Mouse (Mus musculus): ENCODE data around the gene Foxf1. TPM values are rescaled to one million over a fixed set of nuclear protein-coding genes. Genes with fewer than 3 reads are reported as not detected.

Gene Foxf1
- polyA plus RNA-seq (2015; fragmentation: Nextera tagmentation; extraction: Ambion mirVana), result 1.5 and 4.6 TPM in 2 replicates

DNA sequence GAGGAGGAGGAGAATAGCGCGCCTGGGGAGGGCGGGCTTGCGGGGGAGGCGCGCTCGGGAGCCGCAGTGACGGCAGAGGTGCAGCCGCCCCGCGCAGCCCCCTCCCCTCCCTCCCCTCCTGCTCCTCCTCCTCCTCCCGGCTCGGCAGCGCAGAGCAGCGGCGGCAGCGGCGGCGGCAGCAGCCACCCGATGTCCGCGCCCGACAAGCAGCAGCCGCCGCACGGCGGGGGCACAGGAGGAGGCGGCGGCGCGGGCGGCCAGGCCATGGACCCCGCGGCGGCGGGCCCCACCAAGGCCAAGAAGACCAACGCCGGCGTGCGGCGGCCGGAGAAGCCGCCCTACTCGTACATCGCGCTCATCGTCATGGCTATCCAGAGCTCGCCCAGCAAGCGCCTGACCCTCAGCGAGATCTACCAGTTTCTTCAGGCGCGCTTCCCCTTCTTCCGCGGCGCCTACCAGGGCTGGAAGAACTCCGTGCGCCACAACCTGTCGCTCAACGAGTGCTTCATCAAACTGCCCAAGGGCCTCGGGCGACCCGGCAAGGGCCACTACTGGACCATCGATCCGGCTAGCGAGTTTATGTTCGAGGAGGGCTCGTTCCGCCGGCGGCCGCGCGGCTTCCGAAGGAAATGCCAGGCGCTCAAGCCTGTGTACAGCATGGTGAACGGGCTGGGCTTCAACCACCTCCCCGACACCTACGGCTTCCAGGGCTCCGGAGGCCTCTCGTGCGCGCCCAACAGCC is at the start of gene Foxf1:
Gene Foxf1, plus strand, starts transcription at position 177 of the 742 bp plus-strand sequence.
- Histone ChIP-seq H3K4me2 (replicated peaks; ENCODE audit: low read depth, low read length) (peak within 1 kb of the TSS; percentile 77), H3K4me3 (ENCODE audit: low read length) (peak within 1 kb of the TSS; percentile 50), H3K4me1 (ENCODE audit: insufficient read depth, low read length) (peaks cover 30% of the 10 kb centered on the region), H3K27ac (ENCODE audit: low read length) (no peak within 1 kb of the TSS), H3K9ac (replicated peaks; ENCODE audit: low read length) (peak within 1 kb of the TSS; percentile 42), H3K36me3 (ENCODE audit: insufficient read depth, low read length) (no peaks in the 10 kb centered on the region), H3K9me3 (ENCODE audit: low read length) (no peaks in the 10 kb centered on the region), H3K27me3 (ENCODE audit: insufficient read depth, low read length) (peaks cover 100% of the 10 kb centered on the region)
- WGBS, result under 1% methylated on average over 58 of the region's 83 CpGs
- peak; percentile 46 for ATAC-seq (ENCODE audit: low FRiP score, low TSS enrichment)

DNA sequence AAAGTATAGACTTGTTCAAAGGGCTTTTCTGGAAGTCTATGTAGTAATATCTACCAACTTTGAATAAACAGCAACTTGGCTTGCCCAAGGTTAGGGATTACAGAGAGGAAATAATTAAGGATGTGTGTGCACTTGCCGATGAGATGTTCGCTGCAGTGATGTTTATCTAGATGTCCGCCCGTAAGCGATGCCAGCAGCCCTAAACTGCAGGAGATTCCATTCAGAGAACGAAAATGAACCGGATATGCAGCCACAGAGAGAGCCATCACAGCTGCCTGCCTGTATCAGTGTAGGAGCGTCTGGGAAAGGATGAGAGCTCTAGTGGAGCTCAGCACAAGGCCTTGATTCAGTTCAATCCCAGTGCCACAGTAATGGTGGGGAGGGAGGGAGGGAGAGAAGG is 48.6 kb upstream of the Foxf1 start:
- no peak for ATAC-seq (ENCODE audit: low FRiP score, low TSS enrichment)
- no peak overlapping the region for H3K9ac ChIP-seq (replicated peaks; ENCODE audit: low read length)
- H3K36me3 ChIP-seq (ENCODE audit: insufficient read depth, low read length), result no peaks in the 10 kb centered on the region
- no peak overlapping the region for H3K27ac ChIP-seq (ENCODE audit: low read length)
- H3K4me1 ChIP-seq (ENCODE audit: insufficient read depth, low read length), result no peaks in the 10 kb centered on the region
- no peak overlapping the region for H3K4me3 ChIP-seq (ENCODE audit: low read length)
- peaks cover 62% of the 10 kb centered on the region for H3K27me3 ChIP-seq (ENCODE audit: insufficient read depth, low read length)
- no peak overlapping the region for H3K4me2 ChIP-seq (replicated peaks; ENCODE audit: low read depth, low read length)
- no peaks in the 10 kb centered on the region for H3K9me3 ChIP-seq (ENCODE audit: low read length)
- 51% methylated on average over 8 of the region's 8 CpGs for WGBS

DNA sequence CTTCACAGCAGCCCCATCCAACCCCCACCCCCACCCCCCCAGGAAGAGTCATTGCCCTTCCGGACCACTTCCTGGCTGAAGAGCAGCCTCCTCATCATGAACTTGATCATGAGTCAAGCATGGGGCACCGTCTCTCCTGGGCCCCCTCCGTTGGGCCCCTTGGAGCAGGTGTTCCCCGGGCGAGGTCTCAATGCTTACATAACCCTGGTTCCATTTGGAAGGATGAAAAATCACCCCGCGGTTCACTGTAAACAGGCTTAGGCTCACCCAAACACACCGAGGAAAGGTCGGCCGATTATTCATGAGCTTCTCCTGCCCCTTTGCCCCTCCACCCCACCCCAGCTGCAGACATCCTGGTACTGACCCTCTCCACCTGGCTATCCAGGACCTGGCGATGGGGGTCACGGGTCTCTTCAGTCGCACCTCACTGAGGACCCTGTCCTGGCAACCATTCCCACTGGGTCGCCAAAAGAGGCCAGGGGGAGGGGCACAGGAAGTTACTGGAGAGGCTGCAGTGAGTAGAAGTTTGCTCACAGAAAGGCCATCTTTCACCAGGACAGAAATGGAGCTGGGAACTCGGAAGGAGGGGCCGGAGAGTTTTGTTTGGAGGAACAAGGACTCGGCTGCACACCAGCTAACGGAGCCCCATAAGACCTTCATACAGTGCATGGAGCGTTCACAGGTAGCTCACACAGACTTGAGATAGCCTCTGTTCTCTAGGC is 40.3 kb upstream of the Foxf1 start:
- H3K9me3 ChIP-seq (ENCODE audit: low read length), result peaks cover 5% of the 10 kb centered on the region; the same call in 1 of the 2 replicates
- peaks cover 17% of the 10 kb centered on the region for H3K27me3 ChIP-seq (ENCODE audit: insufficient read depth, low read length)
- peaks cover 11% of the 10 kb centered on the region for H3K4me1 ChIP-seq (ENCODE audit: insufficient read depth, low read length)
- no peaks in the 10 kb centered on the region for H3K36me3 ChIP-seq (ENCODE audit: insufficient read depth, low read length)
- peak overlapping the region; percentile 31; the same call in 1 of the 2 replicates for H3K4me2 ChIP-seq (replicated peaks; ENCODE audit: low read depth, low read length)
- H3K9ac ChIP-seq (replicated peaks; ENCODE audit: low read length), result 0 out of 2 replicates have a peak overlapping the region, but pooled peaks have one; percentile 38
- no peak for ATAC-seq (ENCODE audit: low FRiP score, low TSS enrichment)
- no peak overlapping the region for H3K27ac ChIP-seq (ENCODE audit: low read length)
- 21% methylated on average over 19 of the region's 19 CpGs for WGBS
- H3K4me3 ChIP-seq (ENCODE audit: low read length), result no peak overlapping the region

DNA sequence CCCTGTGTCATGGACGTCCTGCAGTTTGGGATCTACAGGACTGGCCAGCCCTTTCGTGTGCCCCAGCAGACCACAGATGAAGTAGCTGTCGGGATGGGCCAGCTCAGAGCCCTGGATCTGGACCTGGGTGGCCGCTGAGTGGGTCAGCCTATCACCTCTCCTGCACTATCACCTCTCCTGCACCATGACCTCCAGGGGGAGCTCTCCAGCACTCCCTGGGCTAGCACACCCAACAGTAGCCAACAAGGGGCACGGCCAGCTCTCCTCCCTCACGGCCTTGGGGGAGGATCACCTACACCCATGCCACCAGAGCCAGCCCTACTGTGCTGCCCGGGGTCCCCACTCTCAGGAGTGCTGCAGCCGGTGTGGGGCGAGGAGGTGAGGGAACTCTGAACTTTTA is 36.7 kb upstream of the Foxf1 start:
- Histone ChIP-seq H3K9me3 (ENCODE audit: low read length) (peaks cover 5% of the 10 kb centered on the region; the same call in 1 of the 2 replicates), H3K27me3 (ENCODE audit: insufficient read depth, low read length) (peaks cover 7% of the 10 kb centered on the region; the same call in 1 of the 2 replicates), H3K36me3 (ENCODE audit: insufficient read depth, low read length) (no peaks in the 10 kb centered on the region), H3K4me3 (ENCODE audit: low read length) (no peak overlapping the region), H3K4me1 (ENCODE audit: insufficient read depth, low read length) (peaks cover 11% of the 10 kb centered on the region), H3K9ac (replicated peaks; ENCODE audit: low read length) (no peak overlapping the region), H3K4me2 (replicated peaks; ENCODE audit: low read depth, low read length) (no peak overlapping the region), H3K27ac (ENCODE audit: low read length) (no peak overlapping the region)
- 75% methylated on average over 9 of the region's 9 CpGs for WGBS
- no peak for ATAC-seq (ENCODE audit: low FRiP score, low TSS enrichment)

DNA sequence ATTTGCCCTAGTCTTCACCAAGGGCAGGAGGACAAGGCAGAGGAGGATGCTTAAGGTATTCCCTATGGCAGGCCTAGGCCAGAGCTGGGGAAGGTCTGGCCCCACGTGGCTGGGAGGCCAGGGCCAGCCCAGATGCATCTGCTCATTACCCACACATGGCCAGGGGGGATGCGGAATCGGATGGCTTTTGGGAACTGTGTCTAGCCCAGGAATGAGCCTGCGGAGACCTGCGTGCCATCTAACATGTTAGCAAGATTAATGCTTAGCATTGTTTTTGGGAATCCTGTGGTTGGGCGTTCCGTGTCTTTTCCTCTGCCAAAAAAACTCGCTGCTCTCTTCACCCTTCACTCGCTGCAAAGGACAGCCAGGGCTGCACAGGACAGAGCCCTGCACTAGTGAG is 26.1 kb upstream of the Foxf1 start:
- peaks cover 47% of the 10 kb centered on the region for H3K27me3 ChIP-seq (ENCODE audit: insufficient read depth, low read length)
- 59% methylated on average over 9 of the region's 9 CpGs for WGBS
- no peak overlapping the region for H3K27ac ChIP-seq (ENCODE audit: low read length)
- H3K36me3 ChIP-seq (ENCODE audit: insufficient read depth, low read length), result no peaks in the 10 kb centered on the region
- H3K9me3 ChIP-seq (ENCODE audit: low read length), result no peaks in the 10 kb centered on the region
- no peak overlapping the region for H3K4me2 ChIP-seq (replicated peaks; ENCODE audit: low read depth, low read length)
- no peak overlapping the region for H3K9ac ChIP-seq (replicated peaks; ENCODE audit: low read length)
- no peaks in the 10 kb centered on the region for H3K4me1 ChIP-seq (ENCODE audit: insufficient read depth, low read length)
- no peak overlapping the region for H3K4me3 ChIP-seq (ENCODE audit: low read length)
- no peak for ATAC-seq (ENCODE audit: low FRiP score, low TSS enrichment)

DNA sequence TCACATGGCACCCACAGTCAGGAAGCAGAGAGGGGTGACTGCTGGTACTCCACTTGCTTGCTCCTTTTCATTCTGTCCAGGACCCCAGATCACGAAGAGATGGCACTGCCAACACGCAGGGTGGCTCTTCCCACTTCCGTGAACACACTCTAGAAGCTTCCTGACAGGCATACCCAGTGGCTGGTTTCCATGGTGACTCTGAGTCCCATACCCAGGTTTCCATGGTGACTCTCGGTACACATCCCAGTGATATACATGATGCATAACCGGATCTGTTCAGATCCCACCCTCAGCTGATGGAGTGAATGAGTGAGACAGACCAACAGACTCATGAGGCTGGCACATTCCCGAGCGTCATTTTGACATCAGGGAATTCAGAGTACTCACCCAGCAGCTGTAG is 25.1 kb upstream of the Foxf1 start:
- H3K9me3 ChIP-seq (ENCODE audit: low read length), result no peaks in the 10 kb centered on the region
- ATAC-seq (ENCODE audit: low FRiP score, low TSS enrichment), result no peak
- H3K36me3 ChIP-seq (ENCODE audit: insufficient read depth, low read length), result no peaks in the 10 kb centered on the region
- no peak overlapping the region for H3K4me2 ChIP-seq (replicated peaks; ENCODE audit: low read depth, low read length)
- no peak overlapping the region for H3K9ac ChIP-seq (replicated peaks; ENCODE audit: low read length)
- H3K27me3 ChIP-seq (ENCODE audit: insufficient read depth, low read length), result peaks cover 51% of the 10 kb centered on the region
- H3K4me1 ChIP-seq (ENCODE audit: insufficient read depth, low read length), result no peaks in the 10 kb centered on the region
- WGBS, result 84% methylated on average over 7 of the region's 7 CpGs
- no peak overlapping the region for H3K27ac ChIP-seq (ENCODE audit: low read length)
- no peak overlapping the region for H3K4me3 ChIP-seq (ENCODE audit: low read length)

DNA sequence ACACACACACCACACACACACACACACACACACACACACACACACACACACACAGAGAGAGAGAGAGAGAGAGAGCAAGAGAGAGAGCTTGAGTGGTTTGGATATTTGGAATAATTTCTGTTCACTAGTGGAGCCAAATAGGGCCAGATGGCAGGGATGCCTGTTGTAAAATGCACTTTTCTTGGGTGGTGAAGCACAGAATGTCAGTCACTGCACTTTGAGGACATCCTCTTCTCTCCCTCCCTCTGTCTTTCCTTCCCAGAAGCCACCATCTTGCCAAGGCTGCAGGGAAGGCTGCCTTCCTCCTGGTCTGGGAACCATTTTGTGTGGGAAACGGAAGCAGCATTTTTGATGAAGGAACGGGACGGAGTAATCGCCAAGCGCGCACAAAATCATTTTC is 21.7 kb upstream of the Foxf1 start:
- Histone ChIP-seq H3K27me3 (ENCODE audit: insufficient read depth, low read length) (peaks cover 51% of the 10 kb centered on the region), H3K9ac (replicated peaks; ENCODE audit: low read length) (no peak overlapping the region), H3K4me3 (ENCODE audit: low read length) (no peak overlapping the region), H3K36me3 (ENCODE audit: insufficient read depth, low read length) (no peaks in the 10 kb centered on the region), H3K27ac (ENCODE audit: low read length) (no peak overlapping the region), H3K4me1 (ENCODE audit: insufficient read depth, low read length) (no peaks in the 10 kb centered on the region), H3K9me3 (ENCODE audit: low read length) (no peaks in the 10 kb centered on the region), H3K4me2 (replicated peaks; ENCODE audit: low read depth, low read length) (no peak overlapping the region)
- WGBS, result 82% methylated on average over 6 of the region's 6 CpGs
- no peak for ATAC-seq (ENCODE audit: low FRiP score, low TSS enrichment)

DNA sequence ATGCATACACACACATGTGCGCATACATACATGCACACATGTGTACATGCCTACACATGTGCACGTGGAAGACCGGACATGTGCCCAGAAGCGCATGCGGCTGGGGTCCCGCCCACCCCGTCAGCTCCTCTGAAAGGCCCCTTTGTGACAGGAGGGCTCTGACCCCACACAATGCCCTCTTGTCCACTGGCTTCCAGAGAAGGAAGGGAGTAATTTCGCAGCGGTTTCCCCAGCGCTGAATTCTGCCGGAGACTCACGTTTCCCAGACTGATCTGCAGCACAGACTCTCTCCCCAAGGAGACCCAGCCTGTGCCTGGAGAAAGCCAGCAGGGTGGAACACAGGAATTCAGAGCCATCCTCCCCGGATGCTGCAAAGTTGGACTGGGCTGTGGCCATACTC is 20.5 kb upstream of the Foxf1 start:
- Histone ChIP-seq H3K4me3 (ENCODE audit: low read length) (no peak overlapping the region), H3K27ac (ENCODE audit: low read length) (no peak overlapping the region), H3K4me2 (replicated peaks; ENCODE audit: low read depth, low read length) (no peak overlapping the region), H3K36me3 (ENCODE audit: insufficient read depth, low read length) (no peaks in the 10 kb centered on the region), H3K4me1 (ENCODE audit: insufficient read depth, low read length) (no peaks in the 10 kb centered on the region), H3K27me3 (ENCODE audit: insufficient read depth, low read length) (peaks cover 49% of the 10 kb centered on the region), H3K9me3 (ENCODE audit: low read length) (no peaks in the 10 kb centered on the region), H3K9ac (replicated peaks; ENCODE audit: low read length) (no peak overlapping the region)
- WGBS, result 47% methylated on average over 13 of the region's 13 CpGs
- no peak for ATAC-seq (ENCODE audit: low FRiP score, low TSS enrichment)

DNA sequence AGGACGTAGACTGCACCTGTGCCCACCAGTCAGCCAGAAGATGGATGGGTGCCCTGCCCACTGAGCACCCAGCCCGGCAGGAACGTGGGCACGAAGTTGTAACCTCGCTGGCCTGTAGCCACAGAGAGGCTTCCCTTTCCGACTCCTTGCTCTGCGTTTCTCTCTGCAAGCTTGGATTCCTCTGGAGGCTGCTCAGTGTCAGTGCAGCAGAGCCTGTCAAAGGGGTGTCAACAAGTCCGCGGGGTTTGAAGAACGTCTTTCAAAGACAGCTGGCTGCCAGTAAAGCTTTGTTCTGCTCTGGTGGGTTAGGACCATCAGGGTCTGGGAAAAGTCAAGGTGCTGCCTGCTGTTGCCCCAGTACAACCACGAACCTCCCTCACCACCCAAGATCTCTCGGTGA is 12.7 kb upstream of the Foxf1 start:
- WGBS, result 2% methylated on average over 12 of the region's 12 CpGs
- Histone ChIP-seq H3K9me3 (ENCODE audit: low read length) (no peaks in the 10 kb centered on the region), H3K36me3 (ENCODE audit: insufficient read depth, low read length) (no peaks in the 10 kb centered on the region), H3K27ac (ENCODE audit: low read length) (no peak overlapping the region), H3K27me3 (ENCODE audit: insufficient read depth, low read length) (peaks cover 84% of the 10 kb centered on the region), H3K4me1 (ENCODE audit: insufficient read depth, low read length) (peaks cover 10% of the 10 kb centered on the region), H3K4me3 (ENCODE audit: low read length) (no peak overlapping the region), H3K9ac (replicated peaks; ENCODE audit: low read length) (no peak overlapping the region), H3K4me2 (replicated peaks; ENCODE audit: low read depth, low read length) (no peak overlapping the region)
- no peak for ATAC-seq (ENCODE audit: low FRiP score, low TSS enrichment)
